Mouse (Mus musculus) heart, adult 10 weeks (tissue): ENCODE data around the gene Ap2m1. TPM values are rescaled to one million over a fixed set of nuclear protein-coding genes. Genes with fewer than 3 reads are reported as not detected.

Source experiments
- polyA plus RNA-seq: library from polyadenylated mRNA; stranded (reverse); fragments of 350-450 nt; fragmentation: Illumina TruSeq; extraction: RNeasy Lipid Tissue Mini Kit (QIAGEN cat#74804); gene quantifications from one replicate; pipeline ENCODE4 v1.2.3, GENCODE M21; 2014; ENCODE audit warnings: low read depth, low replicate concordance

The Ap2m1 gene
- polyA plus RNA-seq: 211 TPM

GRCm38 (mm10) chr16:20535296-20536080 lies at the start of gene Ap2m1:
Gene Ap2m1 (plus strand): TSS chr16:20535478.

GRCm38 (mm10) chr16:20498677-20499475 lies 36.4 kb upstream of the Ap2m1 start, which contains the start of gene Eif2b5:
Gene Eif2b5 (plus strand): TSS chr16:20498817.

GRCm38 (mm10) chr16:20516726-20517201 lies 18.5 kb upstream of the Ap2m1 start, which contains the start of gene Dvl3:
Gene Dvl3 (plus strand): TSS chr16:20516982.

GRCm38 (mm10) chr16:20548096-20548948 lies 13.0 kb downstream of the Ap2m1 start, which contains the start of gene Abcf3:
Gene Abcf3 (plus strand): TSS chr16:20548577.

GRCm38 (mm10) chr16:20589366-20589938 lies 54.2 kb downstream of the Ap2m1 start, which contains the start of gene Vwa5b2:
Gene Vwa5b2 (plus strand): TSS chr16:20589471.

Other genes starting within 250 kb of the Ap2m1 start
- gene Parl, start 233.1 kb upstream of the Ap2m1 start, polyA plus RNA-seq: 68.4 TPM
- 0.26 TPM for gene Cyp2ab1, start 210.1 kb upstream of the Ap2m1 start, polyA plus RNA-seq
- gene Abcc5, start 109.1 kb upstream of the Ap2m1 start, polyA plus RNA-seq: 47.1 TPM
- 59.9 TPM for gene Eif2b5, start 36.7 kb upstream of the Ap2m1 start, polyA plus RNA-seq
- gene Dvl3, start 18.5 kb upstream of the Ap2m1 start, polyA plus RNA-seq: 34.4 TPM
- gene Abcf3, start 13.1 kb downstream of the Ap2m1 start, polyA plus RNA-seq: 55.8 TPM
- not detected for gene Vwa5b2, start 54.0 kb downstream of the Ap2m1 start, polyA plus RNA-seq
- gene Eef1akmt4, start 76.1 kb downstream of the Ap2m1 start, polyA plus RNA-seq: 6.5 TPM
- gene Gm49333, start 76.1 kb downstream of the Ap2m1 start, polyA plus RNA-seq: 0.47 TPM
- gene Alg3, start 76.3 kb downstream of the Ap2m1 start, polyA plus RNA-seq: 10.7 TPM
- 0.60 TPM for gene Camk2n2, start 85.8 kb downstream of the Ap2m1 start, polyA plus RNA-seq
- gene Ece2, start 94.3 kb downstream of the Ap2m1 start, polyA plus RNA-seq: 0.29 TPM
- gene Psmd2, start 116.2 kb downstream of the Ap2m1 start, polyA plus RNA-seq: 182 TPM
- 230 TPM for gene Eif4g1, start 132.8 kb downstream of the Ap2m1 start, polyA plus RNA-seq
- 30.1 TPM for gene Fam131a, start 157.8 kb downstream of the Ap2m1 start, polyA plus RNA-seq
- 18.3 TPM for gene Polr2h, start 182.2 kb downstream of the Ap2m1 start, polyA plus RNA-seq
- 3.7 TPM for gene Clcn2, start 182.3 kb downstream of the Ap2m1 start, polyA plus RNA-seq
- gene Chrd, start 197.6 kb downstream of the Ap2m1 start, polyA plus RNA-seq: 2.7 TPM
- 0.39 TPM for gene Thpo, start 199.0 kb downstream of the Ap2m1 start, polyA plus RNA-seq